Mouse (Mus musculus) lung, postnatal 0 days (tissue): ENCODE data around the gene Sema3f. TPM values are rescaled to one million over a fixed set of nuclear protein-coding genes. Genes with fewer than 3 reads are reported as not detected.
A peak's percentile ranks its signal among the peaks of the same experiment; 100 is the strongest.

Source experiments
- ATAC-seq: fragments of 200-750 bp; cut with Nextera tagmentation; 2 replicates; pipeline ENCODE4 v1.8.0; 2017; ENCODE audit warnings: moderate library complexity
- DNase-seq: peaks from one replicate; pipeline ENCODE4 v3.0.0-alpha.2; 2016; ENCODE audit warnings: low spot score
- H3K27ac ChIP-seq: fragments of 300-500 bp; sonication (generic); 2 replicates; pipeline ENCODE4 v1.5.1; 2014; ENCODE audit warnings: antibody characterized with exemption, mild to moderate bottlenecking, low read length, mixed read lengths
- H3K27me3 ChIP-seq: fragments of 300-500 bp; sonication (generic); replicated peaks from 2 replicates; pipeline ENCODE4 v1.6.1; 2014; ENCODE audit warnings: low read length, mixed read lengths; ENCODE audit not compliant: insufficient read depth
- H3K36me3 ChIP-seq: fragments of 300-500 bp; sonication (generic); 2 replicates; pipeline ENCODE4 v1.6.1; 2014; ENCODE audit warnings: low read length, mixed read lengths; ENCODE audit not compliant: insufficient read depth
- H3K4me1 ChIP-seq: fragments of 300-500 bp; sonication (generic); 2 replicates; pipeline ENCODE4 v1.6.1; 2014; ENCODE audit warnings: antibody characterized with exemption, low read depth, low read length, mixed read lengths; ENCODE audit not compliant: insufficient read depth
- H3K4me2 ChIP-seq: fragments of 300-500 bp; sonication (generic); replicated peaks from 2 replicates; pipeline ENCODE4 v1.6.1; 2014; ENCODE audit warnings: low read depth, mild to moderate bottlenecking, low read length, moderate library complexity, mixed read lengths
- H3K4me3 ChIP-seq: fragments of 300-500 bp; sonication (generic); 2 replicates; pipeline ENCODE4 v1.5.1; 2014; ENCODE audit warnings: low read depth, low read length
- H3K9ac ChIP-seq: fragments of 300-500 bp; sonication (generic); replicated peaks from 2 replicates; pipeline ENCODE4 v1.6.1; 2014; ENCODE audit warnings: low read depth, mild to moderate bottlenecking
- H3K9me3 ChIP-seq: fragments of 300-500 bp; sonication (generic); 2 replicates; pipeline ENCODE4 v1.6.1; 2016; ENCODE audit warnings: low read length, mixed read lengths
- CTCF ChIP-seq: IDR thresholded peaks from 2 replicates; pipeline ENCODE4 v1.5.1; 2016; ENCODE audit warnings: antibody characterized with exemption, mild to moderate bottlenecking
- EP300 ChIP-seq: IDR thresholded peaks from 2 replicates; pipeline ENCODE4 v1.6.1; 2016; ENCODE audit warnings: antibody characterized with exemption, mild to moderate bottlenecking, control low read depth
- WGBS: fragments of 180-500 bp; shearing (Covaris S2); extraction: QIAGEN DNeasy Blood & Tissue Kit; methylation state at CpG from one replicate; pipeline ENCODE4 v1.1.7; 2014; 5-methylcytosine and 5-hydroxymethylcytosine counted together
- polyA plus RNA-seq: library from polyadenylated mRNA; unstranded; fragments of >200 nt; fragmentation: Nextera tagmentation; extraction: Ambion mirVana; gene quantifications from 2 replicates; pipeline ENCODE4 v1.2.1, GENCODE M21; 2015

The Sema3f gene
- polyA plus RNA-seq, 1 experiment from 2014 or later, result 24.9 TPM

GRCm38 (mm10) chr9:107690391-107690790 is 19.9 kb downstream of the Sema3f start:
- H3K4me2 ChIP-seq, result no peak overlapping the region
- peaks cover 14% of the 10 kb centered on the region for H3K36me3 ChIP-seq
- 72% methylated on average over 8 of the region's 8 CpGs for WGBS
- H3K27ac ChIP-seq, result no peak overlapping the region
- DNase-seq, result no peak
- H3K9ac ChIP-seq, result no peak overlapping the region
- no peaks in the 10 kb centered on the region for H3K27me3 ChIP-seq
- no peak for TF ChIP-seq CTCF
- TF ChIP-seq EP300, result no peak
- peaks cover 9% of the 10 kb centered on the region; the same call in 1 of the 2 replicates for H3K4me1 ChIP-seq
- no peaks in the 10 kb centered on the region for H3K9me3 ChIP-seq
- H3K4me3 ChIP-seq, result no peak overlapping the region
- ATAC-seq, result no peak

GRCm38 (mm10) chr9:107688939-107689338 is 21.3 kb downstream of the Sema3f start:
- Histone ChIP-seq H3K27ac (no peak overlapping the region), H3K9me3 (no peaks in the 10 kb centered on the region), H3K4me3 (no peak overlapping the region), H3K36me3 (peaks cover 19% of the 10 kb centered on the region), H3K4me2 (no peak overlapping the region), H3K9ac (no peak overlapping the region), H3K4me1 (no peaks in the 10 kb centered on the region), H3K27me3 (no peaks in the 10 kb centered on the region)
- TF ChIP-seq CTCF, result no peak
- TF ChIP-seq EP300, result no peak
- 67% methylated on average over 7 of the region's 7 CpGs for WGBS
- no peak for ATAC-seq
- no peak for DNase-seq

- H3K4me1 ChIP-seq, result no peaks in the 10 kb centered on the region
- no peak for ATAC-seq
- no peak for TF ChIP-seq CTCF
- TF ChIP-seq EP300, result no peak
- no peak for DNase-seq
- H3K36me3 ChIP-seq, result peaks cover 24% of the 10 kb centered on the region
- H3K4me2 ChIP-seq, result no peak overlapping the region
- H3K4me3 ChIP-seq, result no peak overlapping the region
- WGBS, result 78% methylated on average over 5 of the region's 5 CpGs
- H3K9me3 ChIP-seq, result no peaks in the 10 kb centered on the region
- no peak overlapping the region for H3K9ac ChIP-seq
- H3K27me3 ChIP-seq, result no peaks in the 10 kb centered on the region
- H3K27ac ChIP-seq, result no peak overlapping the region
Measured at GRCm38 (mm10) chr9:107688415-107688814, 21.9 kb downstream of the Sema3f start.

- no peaks in the 10 kb centered on the region for H3K9me3 ChIP-seq
- H3K9ac ChIP-seq, result no peak overlapping the region
- H3K4me3 ChIP-seq, result no peak overlapping the region
- H3K4me1 ChIP-seq, result no peaks in the 10 kb centered on the region
- peak overlapping the region; percentile 71 for H3K27ac ChIP-seq
- TF ChIP-seq EP300 (peak; percentile 82), CTCF (peak; percentile 86)
- DNase-seq, result peak; percentile 63
- peaks cover 16% of the 10 kb centered on the region; the same call in 1 of the 2 replicates for H3K36me3 ChIP-seq
- no peaks in the 10 kb centered on the region for H3K27me3 ChIP-seq
- WGBS, result 39% methylated on average over 17 of the region's 17 CpGs
- no peak overlapping the region for H3K4me2 ChIP-seq
- peak; percentile 85 for ATAC-seq
Measured at GRCm38 (mm10) chr9:107685231-107685981, 24.9 kb downstream of the Sema3f start.

GRCm38 (mm10) chr9:107682405-107682804 is 27.9 kb downstream of the Sema3f start:
- Histone ChIP-seq H3K27me3 (no peaks in the 10 kb centered on the region), H3K36me3 (peaks cover 13% of the 10 kb centered on the region; the same call in 1 of the 2 replicates), H3K4me3 (no peak overlapping the region), H3K4me1 (no peaks in the 10 kb centered on the region), H3K4me2 (no peak overlapping the region), H3K9ac (no peak overlapping the region), H3K27ac (no peak overlapping the region), H3K9me3 (no peaks in the 10 kb centered on the region)
- no peak for ATAC-seq
- no peak for TF ChIP-seq CTCF
- TF ChIP-seq EP300, result no peak
- DNase-seq, result no peak
- WGBS, result 71% methylated on average over 20 of the region's 20 CpGs

- no peak for DNase-seq
- no peak within 1 kb of the TSS for H3K9ac ChIP-seq
- TF ChIP-seq CTCF, result no peak
- TF ChIP-seq EP300, result no peak
- ATAC-seq, result no peak
- H3K4me3 ChIP-seq, result no peak within 1 kb of the TSS
- H3K27me3 ChIP-seq, result peaks cover 11% of the 10 kb centered on the region; the same call in 1 of the 2 replicates
- H3K4me1 ChIP-seq, result no peaks in the 10 kb centered on the region
- 0 out of 2 replicates have a peak, but pooled peaks cover 13% of the 10 kb centered on the region for H3K36me3 ChIP-seq
- H3K27ac ChIP-seq, result no peak within 1 kb of the TSS
- no peaks in the 10 kb centered on the region for H3K9me3 ChIP-seq
- H3K4me2 ChIP-seq, result no peak within 1 kb of the TSS
- 31% methylated on average over 5 of the region's 5 CpGs for WGBS
Measured at GRCm38 (mm10) chr9:107679501-107679900, 30.8 kb downstream of the Sema3f start, which contains the start of gene Gnat1. Gene Gnat1, minus strand, starts transcription at chr9:107679712.
